Mouse (Mus musculus): ENCODE measurements around the gene Chchd1.

Gene Chchd1

DNA sequence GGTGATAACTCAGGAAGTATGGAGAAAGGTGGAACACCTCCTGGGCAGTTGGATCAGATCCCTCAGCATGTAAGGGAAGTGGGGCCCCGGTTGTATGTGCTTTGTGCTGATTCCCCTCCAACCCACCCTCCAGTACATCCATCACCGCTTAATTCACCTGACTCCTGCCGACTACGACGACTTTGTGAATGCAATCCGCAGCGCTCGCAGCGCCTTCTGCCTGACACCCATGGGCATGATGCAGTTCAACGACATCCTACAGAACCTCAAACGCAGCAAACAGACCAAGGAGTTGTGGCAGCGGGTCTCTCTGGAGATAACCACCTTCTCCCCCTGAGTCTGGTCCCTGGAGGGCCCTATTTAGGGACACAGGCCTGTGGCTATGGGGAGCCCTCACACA is 20.2 kb downstream of the Chchd1 start:
- Histone ChIP-seq H3K36me3 (ENCODE audit: insufficient read depth, low read length) (peaks cover 70% of the 10 kb centered on the region), H3K9me3 (ENCODE audit: low read length) (no peaks in the 10 kb centered on the region), H3K4me3 (replicated peaks; ENCODE audit: low read length) (no peak overlapping the region), H3K4me1 (replicated peaks; ENCODE audit: low read depth, low read length) (peaks cover 4% of the 10 kb centered on the region), H3K27me3 (ENCODE audit: insufficient read depth, low read length) (no peaks in the 10 kb centered on the region)
- TF ChIP-seq CTCF (conservative IDR thresholded peaks at IDR 0.05; ENCODE audit: low read length) (no peak), NANOG (IDR thresholded peaks at IDR 0.05; ENCODE audit: borderline replicate concordance, low read length) (no peak), POU5F1 (IDR thresholded peaks at IDR 0.05; ENCODE audit: borderline replicate concordance, low read length) (no peak)

GRCm38 (mm10) chr14:20724043-20724442 is 21.2 kb downstream of the Chchd1 start:
- peaks cover 13% of the 10 kb centered on the region for H3K4me1 ChIP-seq (replicated peaks; ENCODE audit: low read depth, low read length)
- no peaks in the 10 kb centered on the region for H3K9me3 ChIP-seq (ENCODE audit: low read length)
- no peaks in the 10 kb centered on the region for H3K27me3 ChIP-seq (ENCODE audit: insufficient read depth, low read length)
- peaks cover 61% of the 10 kb centered on the region for H3K36me3 ChIP-seq (ENCODE audit: insufficient read depth, low read length)
- H3K4me3 ChIP-seq (replicated peaks; ENCODE audit: low read length) = no peak overlapping the region
- peak; percentile 94 for TF ChIP-seq CTCF (conservative IDR thresholded peaks at IDR 0.05; ENCODE audit: low read length)
- TF ChIP-seq POU5F1 (IDR thresholded peaks at IDR 0.05; ENCODE audit: borderline replicate concordance, low read length) = no peak
- TF ChIP-seq NANOG (IDR thresholded peaks at IDR 0.05; ENCODE audit: borderline replicate concordance, low read length) = no peak

DNA sequence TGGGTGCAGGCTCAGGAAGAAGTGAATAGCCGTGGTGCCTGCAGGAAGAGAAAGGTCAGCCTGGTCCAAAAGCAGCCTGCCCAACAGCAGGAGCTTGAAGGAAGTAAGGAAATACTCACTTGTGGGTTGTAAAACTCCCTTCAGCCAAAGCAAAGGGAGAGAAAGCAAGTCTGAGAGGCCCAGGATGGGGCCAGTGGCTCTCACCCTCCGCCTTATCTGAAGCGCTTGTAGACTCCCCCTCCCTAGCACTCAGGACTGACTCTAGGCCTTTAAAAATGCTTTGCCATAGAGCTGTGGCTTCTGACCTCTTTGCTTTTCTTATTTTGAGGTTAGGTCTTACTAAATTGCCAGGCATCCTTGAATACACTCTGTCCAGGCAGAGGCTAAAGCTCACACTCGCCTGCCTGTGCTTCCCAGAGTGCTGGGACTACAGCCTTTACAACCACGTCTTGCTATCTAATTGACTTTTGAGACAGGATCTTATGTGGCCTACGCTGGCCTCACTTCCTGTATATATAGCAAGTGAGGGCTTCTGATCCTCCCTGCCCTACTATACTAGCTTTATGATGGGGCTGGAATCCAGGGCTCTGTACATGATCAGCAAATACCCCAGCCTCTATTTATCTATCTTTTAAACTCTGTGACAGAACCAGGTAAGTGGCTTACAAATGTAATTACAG is 23.0 kb downstream of the Chchd1 start:
- no peak for TF ChIP-seq POU5F1 (IDR thresholded peaks at IDR 0.05; ENCODE audit: borderline replicate concordance, low read length)
- TF ChIP-seq NANOG (IDR thresholded peaks at IDR 0.05; ENCODE audit: borderline replicate concordance, low read length) = no peak
- TF ChIP-seq CTCF (conservative IDR thresholded peaks at IDR 0.05; ENCODE audit: low read length) = no peak
- peaks cover 48% of the 10 kb centered on the region for H3K36me3 ChIP-seq (ENCODE audit: insufficient read depth, low read length)
- no peaks in the 10 kb centered on the region for H3K9me3 ChIP-seq (ENCODE audit: low read length)
- H3K4me3 ChIP-seq (replicated peaks; ENCODE audit: low read length) = no peak overlapping the region
- H3K4me1 ChIP-seq (replicated peaks; ENCODE audit: low read depth, low read length) = peaks cover 26% of the 10 kb centered on the region
- peaks cover 12% of the 10 kb centered on the region for H3K27me3 ChIP-seq (ENCODE audit: insufficient read depth, low read length)

GRCm38 (mm10) chr14:20729871-20730270 is 27.1 kb downstream of the Chchd1 start:
- H3K4me1 ChIP-seq (replicated peaks; ENCODE audit: low read depth, low read length) = peaks cover 34% of the 10 kb centered on the region
- H3K27me3 ChIP-seq (ENCODE audit: insufficient read depth, low read length) = peaks cover 44% of the 10 kb centered on the region
- peak overlapping the region; percentile 71 for H3K4me3 ChIP-seq (replicated peaks; ENCODE audit: low read length)
- H3K36me3 ChIP-seq (ENCODE audit: insufficient read depth, low read length) = peaks cover 17% of the 10 kb centered on the region
- H3K9me3 ChIP-seq (ENCODE audit: low read length) = no peaks in the 10 kb centered on the region
- TF ChIP-seq CTCF (conservative IDR thresholded peaks at IDR 0.05; ENCODE audit: low read length) (no peak), POU5F1 (IDR thresholded peaks at IDR 0.05; ENCODE audit: borderline replicate concordance, low read length) (no peak), NANOG (IDR thresholded peaks at IDR 0.05; ENCODE audit: borderline replicate concordance, low read length) (no peak)

GRCm38 (mm10) chr14:20730853-20731602 is 28.2 kb downstream of the Chchd1 start:
- Histone ChIP-seq H3K4me1 (replicated peaks; ENCODE audit: low read depth, low read length) (peaks cover 46% of the 10 kb centered on the region), H3K9me3 (ENCODE audit: low read length) (no peaks in the 10 kb centered on the region), H3K4me3 (replicated peaks; ENCODE audit: low read length) (no peak overlapping the region), H3K27me3 (ENCODE audit: insufficient read depth, low read length) (peaks cover 49% of the 10 kb centered on the region), H3K36me3 (ENCODE audit: insufficient read depth, low read length) (peaks cover 20% of the 10 kb centered on the region)
- TF ChIP-seq POU5F1 (IDR thresholded peaks at IDR 0.05; ENCODE audit: borderline replicate concordance, low read length) (no peak), NANOG (IDR thresholded peaks at IDR 0.05; ENCODE audit: borderline replicate concordance, low read length) (no peak), CTCF (conservative IDR thresholded peaks at IDR 0.05; ENCODE audit: low read length) (no peak)

- TF ChIP-seq NANOG (IDR thresholded peaks at IDR 0.05; ENCODE audit: borderline replicate concordance, low read length) (no peak), POU5F1 (IDR thresholded peaks at IDR 0.05; ENCODE audit: borderline replicate concordance, low read length) (no peak)
- Histone ChIP-seq H3K4me1 (replicated peaks; ENCODE audit: low read depth, low read length) (peaks cover 58% of the 10 kb centered on the region), H3K36me3 (ENCODE audit: insufficient read depth, low read length) (peaks cover 21% of the 10 kb centered on the region), H3K9me3 (ENCODE audit: low read length) (no peaks in the 10 kb centered on the region), H3K4me3 (replicated peaks; ENCODE audit: low read length) (peak overlapping the region; percentile 88), H3K27me3 (ENCODE audit: insufficient read depth, low read length) (peaks cover 49% of the 10 kb centered on the region)
These were observed 30.5 kb downstream of the Chchd1 start for GRCm38 (mm10) chr14:20733041-20733951.

GRCm38 (mm10) chr14:20733952-20734774 is 31.4 kb downstream of the Chchd1 start, which contains the start of gene Ndst2:
Ndst2 (minus strand) TSS chr14:20734562.
- peak within 1 kb of the TSS; percentile 88 for H3K4me3 ChIP-seq (replicated peaks; ENCODE audit: low read length)
- H3K36me3 ChIP-seq (ENCODE audit: insufficient read depth, low read length) = peaks cover 30% of the 10 kb centered on the region
- no peaks in the 10 kb centered on the region for H3K9me3 ChIP-seq (ENCODE audit: low read length)
- TF ChIP-seq POU5F1 (IDR thresholded peaks at IDR 0.05; ENCODE audit: borderline replicate concordance, low read length) (no peak), NANOG (IDR thresholded peaks at IDR 0.05; ENCODE audit: borderline replicate concordance, low read length) (no peak), CTCF (conservative IDR thresholded peaks at IDR 0.05; ENCODE audit: low read length) (no peak)
- H3K27me3 ChIP-seq (ENCODE audit: insufficient read depth, low read length) = peaks cover 49% of the 10 kb centered on the region
- peaks cover 50% of the 10 kb centered on the region for H3K4me1 ChIP-seq (replicated peaks; ENCODE audit: low read depth, low read length)
